Mouse (Mus musculus) neural tube, embryonic 12.5 days (tissue): ENCODE measurements around the gene Mvp. TPM values are rescaled to one million over a fixed set of nuclear protein-coding genes. Genes with fewer than 3 reads are reported as not detected.

Source experiments
- microRNA-seq: library from miRNA; unstranded; fragments of <30 nt; microRNA quantifications from one replicate; pipeline ENCODE4, GENCODE M21; 2017
- polyA plus RNA-seq: library from polyadenylated mRNA; unstranded; fragments of >200 nt; fragmentation: Nextera tagmentation; extraction: Ambion mirVana; gene quantifications from 2 replicates; pipeline ENCODE4 v1.2.1, GENCODE M21; 2016

Gene Mvp
- polyA plus RNA-seq, 1 experiment from 2014 or later, result 6.6 TPM

Small RNA genes within 50 kb of the gene (microRNA-seq; reads per million reads assigned to microRNA genes)
- not detected for gene Gm44343

Other genes with a start within 250 kb of the Mvp start
- gene Gdpd3, start 248.3 kb downstream of the Mvp start, polyA plus RNA-seq, result 1.3 and 2.0 TPM in 2 replicates
- 160 and 169 TPM in 2 replicates for gene Ypel3, start 237.7 kb downstream of the Mvp start, polyA plus RNA-seq
- 0.68 and 0.72 TPM in 2 replicates for gene Tbx6, start 233.1 kb downstream of the Mvp start, polyA plus RNA-seq
- gene Ppp4c, start 222.1 kb downstream of the Mvp start, polyA plus RNA-seq, result 293 and 310 TPM in 2 replicates
- gene Fam57b, start 217.0 kb downstream of the Mvp start, polyA plus RNA-seq, result 21.4 and 25.8 TPM in 2 replicates
- gene 4930451I11Rik, start 183.0 kb downstream of the Mvp start, polyA plus RNA-seq, result not detected in 2 replicates
- gene Doc2a, start 167.2 kb downstream of the Mvp start, polyA plus RNA-seq, result 6.2 and 9.1 TPM in 2 replicates
- 29.1 and 33.5 TPM in 2 replicates for gene Hirip3, start 152.6 kb downstream of the Mvp start, polyA plus RNA-seq
- 86.4 and 88.0 TPM in 2 replicates for gene Ino80e, start 152.2 kb downstream of the Mvp start, polyA plus RNA-seq
- gene Taok2, start 129.9 kb downstream of the Mvp start, polyA plus RNA-seq, result 57.5 and 59.1 TPM in 2 replicates
- 21.7 and 22.0 TPM in 2 replicates for gene Tmem219, start 91.7 kb downstream of the Mvp start, polyA plus RNA-seq
- 62.1 and 62.8 TPM in 2 replicates for gene Kctd13, start 85.7 kb downstream of the Mvp start, polyA plus RNA-seq
- gene Asphd1, start 65.0 kb downstream of the Mvp start, polyA plus RNA-seq, result 2.5 and 2.8 TPM in 2 replicates
- gene Sez6l2, start 64.1 kb downstream of the Mvp start, polyA plus RNA-seq, result 17.7 and 20.0 TPM in 2 replicates
- gene Cdipt, start 38.7 kb downstream of the Mvp start, polyA plus RNA-seq, result 101 and 103 TPM in 2 replicates
- gene Cdiptos, start 38.5 kb downstream of the Mvp start, polyA plus RNA-seq, result 1.1 and 1.4 TPM in 2 replicates
- not detected in 2 replicates for gene Pagr1b, start 1.9 kb upstream of the Mvp start, polyA plus RNA-seq
- gene Pagr1a, start 2.7 kb upstream of the Mvp start, polyA plus RNA-seq, result 63.1 and 80.4 TPM in 2 replicates
- gene Gm42742, start 6.5 kb upstream of the Mvp start, polyA plus RNA-seq, result 46.4 and 66.2 TPM in 2 replicates
- 5.3 and 6.2 TPM in 2 replicates for gene Prrt2, start 6.6 kb upstream of the Mvp start, polyA plus RNA-seq
- gene Maz, start 12.4 kb upstream of the Mvp start, polyA plus RNA-seq, result 134 TPM in 2 replicates
- 90.8 and 93.0 TPM in 2 replicates for gene Kif22, start 27.9 kb upstream of the Mvp start, polyA plus RNA-seq
- gene Zg16, start 72.7 kb upstream of the Mvp start, polyA plus RNA-seq, result not detected in 2 replicates
- gene AI467606, start 76.7 kb upstream of the Mvp start, polyA plus RNA-seq, result 0.88 and 1.2 TPM in 2 replicates
- gene Qprt, start 107.6 kb upstream of the Mvp start, polyA plus RNA-seq, result 1.2 and 2.1 TPM in 2 replicates
- 0.15 and 0.34 TPM in 2 replicates for gene Spn, start 123.2 kb upstream of the Mvp start, polyA plus RNA-seq
- gene Cd2bp2, start 181.4 kb upstream of the Mvp start, polyA plus RNA-seq, result 86.4 and 97.3 TPM in 2 replicates
- gene Tbc1d10b, start 193.8 kb upstream of the Mvp start, polyA plus RNA-seq, result 43.4 and 45.6 TPM in 2 replicates
- 54.2 and 72.8 TPM in 2 replicates for gene Mylpf, start 194.3 kb upstream of the Mvp start, polyA plus RNA-seq
- 67.6 and 68.9 TPM in 2 replicates for gene Zfp553, start 218.4 kb upstream of the Mvp start, polyA plus RNA-seq
- 30.1 and 32.8 TPM in 2 replicates for gene Sept1, start 218.5 kb upstream of the Mvp start, polyA plus RNA-seq
- gene Zfp771, start 229.7 kb upstream of the Mvp start, polyA plus RNA-seq, result 58.1 and 61.9 TPM in 2 replicates
- gene Dctpp1, start 246.1 kb upstream of the Mvp start, polyA plus RNA-seq, result 130 and 144 TPM in 2 replicates